Mouse (Mus musculus): ENCODE results near the gene Six4. TPM values are rescaled to one million over a fixed set of nuclear protein-coding genes. Genes with fewer than 3 reads are reported as not detected.

The Six4 gene
- polyA plus RNA-seq, 1 experiment from 2014 or later: 0.41 TPM

- WGBS: under 1% methylated on average over 15 of the region's 15 CpGs
- peaks cover 3% of the 10 kb centered on the region; the same call in 1 of the 2 replicates for H3K4me1 ChIP-seq (ENCODE audit: control insufficient read depth, insufficient read depth, low read length)
- H3K9ac ChIP-seq (replicated peaks; ENCODE audit: low read length): no peak overlapping the region
- H3K27me3 ChIP-seq (ENCODE audit: control insufficient read depth, insufficient read depth, low read length): peaks cover 99% of the 10 kb centered on the region
- no peak overlapping the region for H3K4me3 ChIP-seq (replicated peaks; ENCODE audit: low read depth, low read length)
- no peaks in the 10 kb centered on the region for H3K36me3 ChIP-seq (ENCODE audit: control insufficient read depth, insufficient read depth, low read length)
- H3K27ac ChIP-seq (replicated peaks; ENCODE audit: low read depth, low read length): no peak overlapping the region
- DNase-seq (peak; percentile 33), ATAC-seq (ENCODE audit: low FRiP score, low TSS enrichment) (no peak)
- H3K4me2 ChIP-seq (ENCODE audit: low read length): no peak overlapping the region
- H3K9me3 ChIP-seq (ENCODE audit: control insufficient read depth, low read length): no peaks in the 10 kb centered on the region
These were observed 62.3 kb downstream of the Six4 start for GRCm38 (mm10) chr12:73050811-73051580.

- H3K36me3 ChIP-seq (ENCODE audit: control insufficient read depth, insufficient read depth, low read length): no peaks in the 10 kb centered on the region
- DNase-seq (no peak), ATAC-seq (ENCODE audit: low FRiP score, low TSS enrichment) (no peak)
- no peak overlapping the region for H3K4me2 ChIP-seq (ENCODE audit: low read length)
- H3K27me3 ChIP-seq (ENCODE audit: control insufficient read depth, insufficient read depth, low read length): peaks cover 99% of the 10 kb centered on the region
- H3K9me3 ChIP-seq (ENCODE audit: control insufficient read depth, low read length): no peaks in the 10 kb centered on the region
- H3K4me3 ChIP-seq (replicated peaks; ENCODE audit: low read depth, low read length): no peak overlapping the region
- H3K4me1 ChIP-seq (ENCODE audit: control insufficient read depth, insufficient read depth, low read length): peaks cover 3% of the 10 kb centered on the region; the same call in 1 of the 2 replicates
- no peak overlapping the region for H3K27ac ChIP-seq (replicated peaks; ENCODE audit: low read depth, low read length)
- under 1% methylated on average over 13 of the region's 13 CpGs for WGBS
- no peak overlapping the region for H3K9ac ChIP-seq (replicated peaks; ENCODE audit: low read length)
These were observed 63.0 kb downstream of the Six4 start for GRCm38 (mm10) chr12:73050305-73050704.

Other genes starting within 250 kb of the Six4 start
- not detected in 2 replicates for gene Six6, start 173.6 kb downstream of the Six4 start, polyA plus RNA-seq (2014; fragmentation: Nextera tagmentation; extraction: Ambion mirVana)
- 2.9 and 3.0 TPM in 2 replicates for gene 4930447C04Rik, start 172.7 kb downstream of the Six4 start, polyA plus RNA-seq (2014; fragmentation: Nextera tagmentation; extraction: Ambion mirVana)
- 0.41 TPM in 1 of 2 replicates, not detected in the other for gene Six1, start 59.6 kb downstream of the Six4 start, polyA plus RNA-seq (2014; fragmentation: Nextera tagmentation; extraction: Ambion mirVana)
- 20.3 and 21.8 TPM in 2 replicates for gene Mnat1, start 10.3 kb upstream of the Six4 start, polyA plus RNA-seq (2014; fragmentation: Nextera tagmentation; extraction: Ambion mirVana)
- 16.6 and 17.2 TPM in 2 replicates for gene Trmt5, start 173.3 kb upstream of the Six4 start, polyA plus RNA-seq (2014; fragmentation: Nextera tagmentation; extraction: Ambion mirVana)
- 12.6 and 14.3 TPM in 2 replicates for gene Slc38a6, start 173.3 kb upstream of the Six4 start, polyA plus RNA-seq (2014; fragmentation: Nextera tagmentation; extraction: Ambion mirVana)